Mouse (Mus musculus) frontal cortex, adult 2 months (tissue): ENCODE results near the gene F2. TPM values are rescaled to one million over a fixed set of nuclear protein-coding genes. Genes with fewer than 3 reads are reported as not detected.
A peak's percentile ranks its signal among the peaks of the same experiment; 100 is the strongest.
"Not testable (repeated sequence)": the region's sequence is repeated elsewhere in the genome, so short reads cannot be mapped to it uniquely, and the experiment has no call there.

Experiments
- DNase-seq, 2 experiments: peaks; one replicate each; pipeline ENCODE4 v3.0.0; 2022; ENCODE audit warnings: low spot score in 1 of 2; ENCODE audit errors: extremely low spot score in 1 of 2
- polyA plus RNA-seq: library from polyadenylated mRNA; depleted of rRNA; stranded (reverse); fragments of >200 nt; gene quantifications from 2 replicates; pipeline ENCODE4 v1.2.3, GENCODE M21; 2012

Gene F2
- polyA plus RNA-seq, 1 experiment = 0.12 TPM

GRCm38 (mm10) chr2:91649152-91649551, 12.9 kb upstream of the F2 start:
- no peak for DNase-seq

- DNase-seq = peak in 1 of 2 experiments; percentile 77
Measured at GRCm38 (mm10) chr2:91646733-91647132, 10.5 kb upstream of the F2 start.

GRCm38 (mm10) chr2:91645811-91646210, 9.6 kb upstream of the F2 start:
- DNase-seq = no peak

- no peak for DNase-seq
Measured at GRCm38 (mm10) chr2:91645354-91645753, 9.1 kb upstream of the F2 start.

GRCm38 (mm10) chr2:91644021-91644420, 7.8 kb upstream of the F2 start:
- DNase-seq = no peak

GRCm38 (mm10) chr2:91642825-91643415, 6.7 kb upstream of the F2 start:
- no peak for DNase-seq

GRCm38 (mm10) chr2:91638931-91639330, 2.7 kb upstream of the F2 start:
- no peak for DNase-seq

- DNase-seq = no peak
Measured at GRCm38 (mm10) chr2:91636727-91637338, 619 bp upstream of the F2 start.

- DNase-seq = no peak
Measured at GRCm38 (mm10) chr2:91635486-91635885, 728 bp downstream of the F2 start.

- peak in 1 of 2 experiments; percentile 48 for DNase-seq
Measured at GRCm38 (mm10) chr2:91634841-91635240, 1.4 kb downstream of the F2 start.

- no peak for DNase-seq
Measured at GRCm38 (mm10) chr2:91633334-91633977, 2.8 kb downstream of the F2 start.

GRCm38 (mm10) chr2:91632316-91632715, 3.9 kb downstream of the F2 start:
- no peak for DNase-seq

- no peak for DNase-seq
Measured at GRCm38 (mm10) chr2:91631826-91632225, 4.4 kb downstream of the F2 start.

- no peak for DNase-seq
Measured at GRCm38 (mm10) chr2:91630384-91630783, 5.8 kb downstream of the F2 start.

GRCm38 (mm10) chr2:91629682-91630081, 6.5 kb downstream of the F2 start:
- peak in 1 of 2 experiments; percentile 67 for DNase-seq

GRCm38 (mm10) chr2:91628171-91628570, 8.0 kb downstream of the F2 start:
- DNase-seq = no peak

- DNase-seq = no peak
Measured at GRCm38 (mm10) chr2:91627486-91627885, 8.7 kb downstream of the F2 start.

- DNase-seq = not testable (repeated sequence)
Measured at GRCm38 (mm10) chr2:91623366-91623765, 12.8 kb downstream of the F2 start.

- no peak for DNase-seq
Measured at GRCm38 (mm10) chr2:91622356-91622755, 13.9 kb downstream of the F2 start.

GRCm38 (mm10) chr2:91609370-91609769, 26.8 kb downstream of the F2 start:
- not testable (repeated sequence) for DNase-seq

GRCm38 (mm10) chr2:91602389-91602788, 33.8 kb downstream of the F2 start:
- peak in 1 of 2 experiments; percentile 10 for DNase-seq

- DNase-seq = peak; percentile 30 to 49
Measured at GRCm38 (mm10) chr2:91600475-91600874, 35.7 kb downstream of the F2 start.
